Mouse (Mus musculus) neutrophil, adult 59 days (primary cell): Measurements from ENCODE around the gene Nfe2l1. TPM values are rescaled to one million over a fixed set of nuclear protein-coding genes. Genes with fewer than 3 reads are reported as not detected.

Source experiments
- total RNA-seq, 2 experiments: library from RNA; stranded (reverse); gene quantifications; 1 replicate in 1 of 2; 2 replicates in 1 of 2; pipeline ENCODE4 v1.2.4; 2023

Gene Nfe2l1
- 10 to 100 TPM; 38.8 to 48.5 TPM for total RNA-seq

GRCm38 (mm10) chr11:96829813-96830538, at the start of gene Nfe2l1:
Gene Nfe2l1, minus strand, starts transcription at chr11:96829968.

GRCm38 (mm10) chr11:96849681-96850467, 20.1 kb upstream of the Nfe2l1 start, which contains the start of gene Copz2:
Gene Copz2, plus strand, starts transcription at chr11:96849870.

GRCm38 (mm10) chr11:96788871-96789795, 40.6 kb downstream of the Nfe2l1 start, which contains the start of gene Cbx1:
Gene Cbx1, plus strand, starts transcription at chr11:96789127.

GRCm38 (mm10) chr11:96776968-96777962, 52.5 kb downstream of the Nfe2l1 start, which contains the start of gene Snx11:
Gene Snx11, minus strand, starts transcription at chr11:96777559.

Other genes starting within 250 kb of the Nfe2l1 start
- gene Snx11, start 52.4 kb downstream of the Nfe2l1 start, total RNA-seq: 10 to 100 TPM; 41.1 to 48.5 TPM
- 10 to 100 TPM; 30.5 to 33.8 TPM for gene Cbx1, start 40.8 kb downstream of the Nfe2l1 start, total RNA-seq
- gene Copz2, start 19.9 kb upstream of the Nfe2l1 start, total RNA-seq: under 1 TPM; 0.49 to 0.91 TPM
- gene Cdk5rap3, start 86.5 kb upstream of the Nfe2l1 start, total RNA-seq: 10 to 100 TPM; 33.4 to 50.9 TPM
- under 1 TPM in 1 of 2 experiments, not detected in 1; 0.24 TPM for gene Prr15l, start 98.1 kb upstream of the Nfe2l1 start, total RNA-seq
- 10 to 100 TPM; 13.4 to 15.7 TPM for gene Pnpo, start 114.0 kb upstream of the Nfe2l1 start, total RNA-seq
- 10 to 100 TPM; 31.3 to 40.5 TPM for gene Sp2, start 153.0 kb upstream of the Nfe2l1 start, total RNA-seq
- gene Sp6, start 183.4 kb upstream of the Nfe2l1 start, total RNA-seq: not detected
- 1 to 10 TPM; 1.9 to 2.3 TPM for gene Scrn2, start 200.0 kb upstream of the Nfe2l1 start, total RNA-seq
- under 1 TPM; 0.27 to 0.57 TPM for gene Lrrc46, start 211.4 kb upstream of the Nfe2l1 start, total RNA-seq
- gene Mrpl10, start 211.6 kb upstream of the Nfe2l1 start, total RNA-seq: 10 to 100 TPM; 39.9 to 44.8 TPM
- gene Osbpl7, start 220.7 kb upstream of the Nfe2l1 start, total RNA-seq: 10 to 100 TPM; 20.9 to 21.4 TPM